Mouse (Mus musculus): ENCODE data around the gene Bbs5. TPM values are rescaled to one million over a fixed set of nuclear protein-coding genes. Genes with fewer than 3 reads are reported as not detected.
A peak's percentile ranks its signal among the peaks of the same experiment; 100 is the strongest.

Bbs5 gene
- 8.4 and 10.9 TPM in 2 replicates for polyA plus RNA-seq (2014; fragmentation: Nextera tagmentation; extraction: Ambion mirVana)

- no peaks in the 10 kb centered on the region for H3K36me3 ChIP-seq (ENCODE audit: control insufficient read depth, insufficient read depth, low read length)
- DNase-seq (ENCODE audit: low spot score) (peak; percentile 82), ATAC-seq (replicated peaks; ENCODE audit: low FRiP score) (peak; percentile 91)
- H3K9me3 ChIP-seq (ENCODE audit: control insufficient read depth, low read length), result no peaks in the 10 kb centered on the region
- H3K4me2 ChIP-seq, result peak within 1 kb of the TSS; percentile 83
- H3K4me3 ChIP-seq (ENCODE audit: low read depth, low read length), result peak within 1 kb of the TSS; percentile 73
- no peak within 1 kb of the TSS for H3K27ac ChIP-seq (ENCODE audit: low read depth, low read length)
- peak within 1 kb of the TSS; percentile 63 for H3K9ac ChIP-seq (ENCODE audit: low read depth, low read length)
- H3K27me3 ChIP-seq (replicated peaks; ENCODE audit: control insufficient read depth, insufficient read depth, low read length), result no peaks in the 10 kb centered on the region
- no peaks in the 10 kb centered on the region for H3K4me1 ChIP-seq (replicated peaks; ENCODE audit: control insufficient read depth, insufficient read depth, low read length)
- WGBS, result 4% methylated on average over 43 of the region's 43 CpGs
Observed at GRCm38 (mm10) chr2:69646726-69647490, at the start of gene Bbs5. Bbs5 (plus strand) TSS chr2:69647171.

- 76% methylated on average over 7 of the region's 7 CpGs for WGBS
- no peaks in the 10 kb centered on the region for H3K27me3 ChIP-seq (replicated peaks; ENCODE audit: control insufficient read depth, insufficient read depth, low read length)
- H3K4me2 ChIP-seq, result no peak overlapping the region
- H3K4me3 ChIP-seq (ENCODE audit: low read depth, low read length), result no peak overlapping the region
- ATAC-seq (replicated peaks; ENCODE audit: low FRiP score), result no peak
- H3K9me3 ChIP-seq (ENCODE audit: control insufficient read depth, low read length), result no peaks in the 10 kb centered on the region
- no peak overlapping the region for H3K27ac ChIP-seq (ENCODE audit: low read depth, low read length)
- H3K9ac ChIP-seq (ENCODE audit: low read depth, low read length), result no peak overlapping the region
- no peak for DNase-seq (ENCODE audit: low spot score)
- no peaks in the 10 kb centered on the region for H3K36me3 ChIP-seq (ENCODE audit: control insufficient read depth, insufficient read depth, low read length)
- H3K4me1 ChIP-seq (replicated peaks; ENCODE audit: control insufficient read depth, insufficient read depth, low read length), result no peaks in the 10 kb centered on the region
Observed at GRCm38 (mm10) chr2:69603726-69604393, 43.1 kb upstream of the Bbs5 start.

GRCm38 (mm10) chr2:69606621-69607020, 40.4 kb upstream of the Bbs5 start:
- WGBS, result 79% methylated on average over 3 of the region's 3 CpGs
- H3K4me3 ChIP-seq (ENCODE audit: low read depth, low read length), result no peak overlapping the region

GRCm38 (mm10) chr2:69612237-69612636, 34.7 kb upstream of the Bbs5 start:
- no peaks in the 10 kb centered on the region for H3K36me3 ChIP-seq (ENCODE audit: control insufficient read depth, insufficient read depth, low read length)
- 23% methylated on average over 10 of the region's 10 CpGs for WGBS
- no peaks in the 10 kb centered on the region for H3K9me3 ChIP-seq (ENCODE audit: control insufficient read depth, low read length)
- H3K27me3 ChIP-seq (replicated peaks; ENCODE audit: control insufficient read depth, insufficient read depth, low read length), result no peaks in the 10 kb centered on the region
- no peak overlapping the region for H3K4me3 ChIP-seq (ENCODE audit: low read depth, low read length)
- H3K4me1 ChIP-seq (replicated peaks; ENCODE audit: control insufficient read depth, insufficient read depth, low read length), result peaks cover 3% of the 10 kb centered on the region; the same call in 1 of the 2 replicates
- H3K4me2 ChIP-seq, result peak overlapping the region; percentile 18; the same call in 1 of the 2 replicates
- no peak for DNase-seq (ENCODE audit: low spot score)
- ATAC-seq (replicated peaks; ENCODE audit: low FRiP score), result no peak
- H3K9ac ChIP-seq (ENCODE audit: low read depth, low read length), result no peak overlapping the region
- H3K27ac ChIP-seq (ENCODE audit: low read depth, low read length), result no peak overlapping the region

More at GRCm38 (mm10) chr2:69606621-69607020, 40.4 kb upstream of the Bbs5 start:
- ATAC-seq (replicated peaks; ENCODE audit: low FRiP score), result no peak
- Histone ChIP-seq H3K4me1 (replicated peaks; ENCODE audit: control insufficient read depth, insufficient read depth, low read length) (no peaks in the 10 kb centered on the region), H3K9me3 (ENCODE audit: control insufficient read depth, low read length) (no peaks in the 10 kb centered on the region), H3K27ac (ENCODE audit: low read depth, low read length) (no peak overlapping the region), H3K4me2 (no peak overlapping the region), H3K9ac (ENCODE audit: low read depth, low read length) (no peak overlapping the region), H3K36me3 (ENCODE audit: control insufficient read depth, insufficient read depth, low read length) (no peaks in the 10 kb centered on the region), H3K27me3 (replicated peaks; ENCODE audit: control insufficient read depth, insufficient read depth, low read length) (no peaks in the 10 kb centered on the region)
- DNase-seq (ENCODE audit: low spot score), result no peak

- H3K27me3 ChIP-seq (replicated peaks; ENCODE audit: control insufficient read depth, insufficient read depth, low read length), result no peaks in the 10 kb centered on the region
- no peaks in the 10 kb centered on the region for H3K36me3 ChIP-seq (ENCODE audit: control insufficient read depth, insufficient read depth, low read length)
- no peak overlapping the region for H3K4me3 ChIP-seq (ENCODE audit: low read depth, low read length)
- no peak overlapping the region; the same call in 1 of the 2 replicates for H3K4me2 ChIP-seq
- DNase-seq (ENCODE audit: low spot score), result no peak
- WGBS, result 40% methylated on average over 9 of the region's 9 CpGs
- ATAC-seq (replicated peaks; ENCODE audit: low FRiP score), result no peak
- no peak overlapping the region for H3K27ac ChIP-seq (ENCODE audit: low read depth, low read length)
- H3K9me3 ChIP-seq (ENCODE audit: control insufficient read depth, low read length), result no peaks in the 10 kb centered on the region
- H3K9ac ChIP-seq (ENCODE audit: low read depth, low read length), result no peak overlapping the region
- peaks cover 3% of the 10 kb centered on the region; the same call in 1 of the 2 replicates for H3K4me1 ChIP-seq (replicated peaks; ENCODE audit: control insufficient read depth, insufficient read depth, low read length)
Observed at GRCm38 (mm10) chr2:69612716-69613115, 34.3 kb upstream of the Bbs5 start.

GRCm38 (mm10) chr2:69613237-69613636, 33.7 kb upstream of the Bbs5 start:
- Histone ChIP-seq H3K36me3 (ENCODE audit: control insufficient read depth, insufficient read depth, low read length) (no peaks in the 10 kb centered on the region), H3K27me3 (replicated peaks; ENCODE audit: control insufficient read depth, insufficient read depth, low read length) (no peaks in the 10 kb centered on the region), H3K4me2 (no peak overlapping the region), H3K27ac (ENCODE audit: low read depth, low read length) (no peak overlapping the region), H3K9me3 (ENCODE audit: control insufficient read depth, low read length) (no peaks in the 10 kb centered on the region), H3K9ac (ENCODE audit: low read depth, low read length) (no peak overlapping the region), H3K4me1 (replicated peaks; ENCODE audit: control insufficient read depth, insufficient read depth, low read length) (peaks cover 3% of the 10 kb centered on the region; the same call in 1 of the 2 replicates), H3K4me3 (ENCODE audit: low read depth, low read length) (no peak overlapping the region)
- 49% methylated on average over 4 of the region's 4 CpGs for WGBS
- ATAC-seq (replicated peaks; ENCODE audit: low FRiP score) (no peak), DNase-seq (ENCODE audit: low spot score) (no peak)

GRCm38 (mm10) chr2:69618336-69618735, 28.6 kb upstream of the Bbs5 start:
- H3K9me3 ChIP-seq (ENCODE audit: control insufficient read depth, low read length), result no peaks in the 10 kb centered on the region
- no peak overlapping the region for H3K4me2 ChIP-seq
- H3K4me3 ChIP-seq (ENCODE audit: low read depth, low read length), result no peak overlapping the region
- no peaks in the 10 kb centered on the region for H3K4me1 ChIP-seq (replicated peaks; ENCODE audit: control insufficient read depth, insufficient read depth, low read length)
- DNase-seq (ENCODE audit: low spot score) (no peak), ATAC-seq (replicated peaks; ENCODE audit: low FRiP score) (no peak)
- no peak overlapping the region for H3K27ac ChIP-seq (ENCODE audit: low read depth, low read length)
- H3K27me3 ChIP-seq (replicated peaks; ENCODE audit: control insufficient read depth, insufficient read depth, low read length), result no peaks in the 10 kb centered on the region
- H3K9ac ChIP-seq (ENCODE audit: low read depth, low read length), result no peak overlapping the region
- H3K36me3 ChIP-seq (ENCODE audit: control insufficient read depth, insufficient read depth, low read length), result no peaks in the 10 kb centered on the region

- Histone ChIP-seq H3K36me3 (ENCODE audit: control insufficient read depth, insufficient read depth, low read length) (no peaks in the 10 kb centered on the region), H3K27ac (ENCODE audit: low read depth, low read length) (no peak overlapping the region), H3K4me1 (replicated peaks; ENCODE audit: control insufficient read depth, insufficient read depth, low read length) (no peaks in the 10 kb centered on the region), H3K4me3 (ENCODE audit: low read depth, low read length) (no peak overlapping the region), H3K9ac (ENCODE audit: low read depth, low read length) (no peak overlapping the region), H3K27me3 (replicated peaks; ENCODE audit: control insufficient read depth, insufficient read depth, low read length) (no peaks in the 10 kb centered on the region), H3K9me3 (ENCODE audit: control insufficient read depth, low read length) (no peaks in the 10 kb centered on the region), H3K4me2 (no peak overlapping the region)
- no peak for ATAC-seq (replicated peaks; ENCODE audit: low FRiP score)
- no peak for DNase-seq (ENCODE audit: low spot score)
Observed at GRCm38 (mm10) chr2:69619286-69619685, 27.7 kb upstream of the Bbs5 start.
